Mouse (Mus musculus): ENCODE data around the gene Orc6. TPM values are rescaled to one million over a fixed set of nuclear protein-coding genes. Genes with fewer than 3 reads are reported as not detected.

Gene Orc6
- polyA plus RNA-seq, 1 experiment from 2014 or later: 95.4 TPM

DNA sequence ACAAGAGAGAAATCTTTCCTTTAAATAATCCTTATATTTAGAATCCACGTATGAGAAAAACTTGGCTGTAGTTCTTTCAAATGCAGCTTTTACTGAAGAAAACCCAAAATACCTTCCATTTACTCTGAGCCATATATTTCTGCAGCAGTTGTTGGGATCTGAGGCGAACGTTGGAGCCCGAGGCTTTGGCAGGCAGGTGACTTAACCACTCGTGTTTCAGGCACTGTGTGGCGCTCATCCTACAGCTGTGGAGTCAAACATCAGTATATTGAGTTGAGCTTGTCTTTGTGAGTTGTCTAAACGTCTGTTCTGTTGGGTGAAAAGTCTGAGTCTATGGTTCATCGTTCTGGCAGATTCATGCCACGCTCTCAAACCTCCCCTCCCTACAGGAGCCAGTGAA lies 27.6 kb downstream of the Orc6 start:
- no peak overlapping the region for H3K4me2 ChIP-seq
- no peaks in the 10 kb centered on the region for H3K36me3 ChIP-seq
- WGBS: 72% methylated on average over 9 of the region's 9 CpGs
- no peak for ATAC-seq (ENCODE audit: insufficient read depth, low FRiP score, low read depth)
- H3K4me3 ChIP-seq (replicated peaks): no peak overlapping the region
- H3K9ac ChIP-seq: no peak overlapping the region
- no peaks in the 10 kb centered on the region for H3K4me1 ChIP-seq
- no peak overlapping the region for H3K27ac ChIP-seq
- H3K9me3 ChIP-seq: no peaks in the 10 kb centered on the region
- no peaks in the 10 kb centered on the region for H3K27me3 ChIP-seq (replicated peaks)

GRCm38 (mm10) chr8:85329506-85329905 lies 30.1 kb downstream of the Orc6 start:
- no peaks in the 10 kb centered on the region for H3K9me3 ChIP-seq
- 69% methylated on average over 1 of the region's 1 CpGs for WGBS
- H3K4me2 ChIP-seq: no peak overlapping the region
- H3K36me3 ChIP-seq: no peaks in the 10 kb centered on the region
- H3K27ac ChIP-seq: no peak overlapping the region
- no peak for ATAC-seq (ENCODE audit: insufficient read depth, low FRiP score, low read depth)
- H3K27me3 ChIP-seq (replicated peaks): no peaks in the 10 kb centered on the region
- no peaks in the 10 kb centered on the region for H3K4me1 ChIP-seq
- H3K4me3 ChIP-seq (replicated peaks): no peak overlapping the region
- no peak overlapping the region for H3K9ac ChIP-seq

- no peak overlapping the region for H3K27ac ChIP-seq
- no peak overlapping the region for H3K4me3 ChIP-seq (replicated peaks)
- no peaks in the 10 kb centered on the region for H3K27me3 ChIP-seq (replicated peaks)
- no peak overlapping the region for H3K4me2 ChIP-seq
- no peaks in the 10 kb centered on the region for H3K4me1 ChIP-seq
- H3K9me3 ChIP-seq: no peaks in the 10 kb centered on the region
- no peaks in the 10 kb centered on the region for H3K36me3 ChIP-seq
- no peak overlapping the region for H3K9ac ChIP-seq
- ATAC-seq (ENCODE audit: insufficient read depth, low FRiP score, low read depth): peak; percentile 47; the same call in 1 of the 2 replicates
Measured at GRCm38 (mm10) chr8:85335105-85335504, 35.7 kb downstream of the Orc6 start.

GRCm38 (mm10) chr8:85336211-85336933 lies 36.9 kb downstream of the Orc6 start:
- Histone ChIP-seq H3K9me3 (no peaks in the 10 kb centered on the region), H3K9ac (no peak overlapping the region), H3K27ac (no peak overlapping the region), H3K36me3 (no peaks in the 10 kb centered on the region), H3K4me2 (no peak overlapping the region), H3K27me3 (replicated peaks) (no peaks in the 10 kb centered on the region), H3K4me3 (replicated peaks) (no peak overlapping the region), H3K4me1 (no peaks in the 10 kb centered on the region)
- 66% methylated on average over 6 of the region's 6 CpGs for WGBS
- ATAC-seq (ENCODE audit: insufficient read depth, low FRiP score, low read depth): no peak

GRCm38 (mm10) chr8:85337681-85338080 lies 38.2 kb downstream of the Orc6 start:
- Histone ChIP-seq H3K9me3 (no peaks in the 10 kb centered on the region), H3K36me3 (no peaks in the 10 kb centered on the region), H3K4me2 (no peak overlapping the region), H3K27me3 (replicated peaks) (no peaks in the 10 kb centered on the region), H3K27ac (no peak overlapping the region), H3K4me3 (replicated peaks) (no peak overlapping the region), H3K9ac (no peak overlapping the region), H3K4me1 (no peaks in the 10 kb centered on the region)
- ATAC-seq (ENCODE audit: insufficient read depth, low FRiP score, low read depth): no peak
- WGBS: 69% methylated on average over 4 of the region's 4 CpGs

DNA sequence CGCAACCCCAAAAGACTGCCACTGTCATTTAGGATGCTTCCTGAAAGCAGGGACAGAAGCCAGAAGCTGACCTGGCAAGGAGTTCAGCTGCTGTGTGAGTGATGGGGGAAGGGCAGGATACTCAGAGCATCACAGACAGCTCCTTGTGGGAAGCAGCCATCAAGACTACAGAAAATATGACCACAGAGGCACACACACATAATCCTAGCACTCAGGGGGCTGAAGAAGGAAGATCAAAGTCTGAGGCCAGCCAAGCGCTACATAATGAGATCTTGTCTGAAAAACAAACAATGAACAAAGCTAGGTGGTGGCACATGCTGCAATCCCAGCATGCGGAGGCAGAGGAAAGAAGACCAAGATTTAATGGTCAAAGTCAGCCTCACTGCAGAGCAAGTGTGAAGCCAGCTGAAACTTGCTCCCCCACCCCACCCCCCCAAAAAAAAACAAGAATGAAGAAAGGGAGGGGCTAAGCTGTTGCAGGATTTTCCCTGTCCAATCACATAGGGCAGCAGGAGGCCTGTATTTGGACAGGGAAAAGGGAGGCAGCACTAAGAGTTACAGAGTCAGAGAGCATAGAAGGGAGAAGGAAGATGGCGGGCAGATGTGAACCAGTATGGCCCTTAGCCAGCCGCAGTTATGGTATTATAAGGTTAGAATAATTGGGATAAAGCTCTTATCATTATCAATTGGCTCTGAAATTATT lies 40.6 kb downstream of the Orc6 start:
- ATAC-seq (ENCODE audit: insufficient read depth, low FRiP score, low read depth): no peak
- no peaks in the 10 kb centered on the region for H3K36me3 ChIP-seq
- H3K9ac ChIP-seq: no peak overlapping the region
- H3K9me3 ChIP-seq: no peaks in the 10 kb centered on the region
- H3K4me1 ChIP-seq: no peaks in the 10 kb centered on the region
- no peak overlapping the region for H3K4me2 ChIP-seq
- 64% methylated on average over 5 of the region's 5 CpGs for WGBS
- H3K27ac ChIP-seq: no peak overlapping the region
- H3K27me3 ChIP-seq (replicated peaks): no peaks in the 10 kb centered on the region
- H3K4me3 ChIP-seq (replicated peaks): no peak overlapping the region

DNA sequence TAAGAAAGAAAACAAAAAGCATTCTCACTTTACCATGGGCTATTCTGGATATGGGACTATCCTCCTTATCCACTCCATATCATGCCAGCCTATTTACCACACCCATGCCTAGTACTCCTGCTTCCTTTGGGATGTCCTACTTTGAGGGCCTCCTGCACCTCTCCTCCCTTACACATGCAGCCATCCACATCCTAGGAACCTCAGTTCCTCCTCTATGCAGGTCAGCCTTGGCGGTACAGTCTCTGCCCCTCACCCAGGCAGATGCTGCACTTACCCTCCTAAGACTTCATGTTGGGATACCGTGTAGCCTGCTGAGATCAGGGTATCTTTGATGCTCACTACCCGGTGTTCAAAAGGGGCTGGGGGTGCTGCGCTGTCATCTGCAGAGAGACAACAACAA lies 53.9 kb downstream of the Orc6 start:
- 83% methylated on average over 4 of the region's 4 CpGs for WGBS
- no peak for ATAC-seq (ENCODE audit: insufficient read depth, low FRiP score, low read depth)
- H3K36me3 ChIP-seq: no peaks in the 10 kb centered on the region

More for the DNA sequence above, 53.9 kb downstream of the Orc6 start:
- Histone ChIP-seq H3K9ac (no peak overlapping the region), H3K9me3 (no peaks in the 10 kb centered on the region), H3K4me1 (no peaks in the 10 kb centered on the region), H3K4me2 (no peak overlapping the region), H3K4me3 (replicated peaks) (no peak overlapping the region), H3K27ac (no peak overlapping the region), H3K27me3 (replicated peaks) (no peaks in the 10 kb centered on the region)

Other genes with a start within 250 kb of the Orc6 start
- 29.0 and 29.4 TPM in 2 replicates for gene Fbxw9, start 239.6 kb upstream of the Orc6 start, polyA plus RNA-seq (2015; fragmentation: Nextera tagmentation; extraction: Ambion mirVana)
- 0.70 and 0.86 TPM in 2 replicates for gene Gm5741, start 231.7 kb upstream of the Orc6 start, polyA plus RNA-seq (2015; fragmentation: Nextera tagmentation; extraction: Ambion mirVana)
- 50.6 and 60.0 TPM in 2 replicates for gene Dhps, start 227.9 kb upstream of the Orc6 start, polyA plus RNA-seq (2015; fragmentation: Nextera tagmentation; extraction: Ambion mirVana)
- gene Wdr83os, start 218.9 kb upstream of the Orc6 start, polyA plus RNA-seq (2015; fragmentation: Nextera tagmentation; extraction: Ambion mirVana): 131 and 142 TPM in 2 replicates
- 40.6 and 41.1 TPM in 2 replicates for gene Wdr83, start 218.3 kb upstream of the Orc6 start, polyA plus RNA-seq (2015; fragmentation: Nextera tagmentation; extraction: Ambion mirVana)
- 45.1 and 55.7 TPM in 2 replicates for gene Man2b1, start 216.4 kb upstream of the Orc6 start, polyA plus RNA-seq (2015; fragmentation: Nextera tagmentation; extraction: Ambion mirVana)
- gene Zfp791, start 176.5 kb upstream of the Orc6 start, polyA plus RNA-seq (2015; fragmentation: Nextera tagmentation; extraction: Ambion mirVana): 2.6 and 2.7 TPM in 2 replicates
- gene Cks1brt, start 147.7 kb upstream of the Orc6 start, polyA plus RNA-seq (2015; fragmentation: Nextera tagmentation; extraction: Ambion mirVana): not detected in 2 replicates
- not detected in 2 replicates for gene Olfr371, start 73.6 kb upstream of the Orc6 start, polyA plus RNA-seq (2015; fragmentation: Nextera tagmentation; extraction: Ambion mirVana)
- 131 and 144 TPM in 2 replicates for gene Vps35, start 170 bp downstream of the Orc6 start, polyA plus RNA-seq (2015; fragmentation: Nextera tagmentation; extraction: Ambion mirVana)
- gene Mylk3, start 86.7 kb downstream of the Orc6 start, polyA plus RNA-seq (2015; fragmentation: Nextera tagmentation; extraction: Ambion mirVana): 5.6 and 7.2 TPM in 2 replicates
- 37.7 and 38.3 TPM in 2 replicates for gene 4921524J17Rik, start 133.2 kb downstream of the Orc6 start, polyA plus RNA-seq (2015; fragmentation: Nextera tagmentation; extraction: Ambion mirVana)
- 25.8 and 25.9 TPM in 2 replicates for gene Gpt2, start 192.9 kb downstream of the Orc6 start, polyA plus RNA-seq (2015; fragmentation: Nextera tagmentation; extraction: Ambion mirVana)

Data from stomach, embryonic 15.5 days (tissue).